Mouse (Mus musculus) liver, embryonic 14.5 days (tissue): ENCODE measurements at regions not wholly inside any gene's neighbourhood (a gene's known extent, or its start where the extent isn't known, plus 50 kb on each side); places are given as distances from the start of the nearest gene placed in this dataset.

ENCODE experiments used
- CTCF ChIP-seq: IDR thresholded peaks from 2 replicates; pipeline ENCODE4 v1.5.1; 2016; ENCODE audit warnings: antibody characterized with exemption, low read depth, control low read depth
- EP300 ChIP-seq: IDR thresholded peaks from 2 replicates; pipeline ENCODE4 v1.6.1; 2016; ENCODE audit warnings: antibody characterized with exemption, low read depth

GRCm38 (mm10) chr12:77976952-77977351, 217.1 kb upstream of the Gm6657 start:
- no peak for TF ChIP-seq CTCF
- no peak for TF ChIP-seq EP300
